Mouse (Mus musculus) heart, postnatal 0 days (tissue): ENCODE results near the gene Ccdc88c. TPM values are rescaled to one million over a fixed set of nuclear protein-coding genes. Genes with fewer than 3 reads are reported as not detected.

Source experiments
- ATAC-seq: fragments of 200-750 bp; cut with Nextera tagmentation; 2 replicates; pipeline ENCODE4 v1.8.0; 2017; ENCODE audit warnings: low read depth, moderate number of reproducible peaks, moderate library complexity; ENCODE audit not compliant: insufficient read depth
- DNase-seq: peaks from one replicate; pipeline ENCODE4 v3.0.0-alpha.2; 2016; ENCODE audit warnings: low spot score
- H3K27ac ChIP-seq: fragments of 300-500 bp; sonication (generic); 2 replicates; pipeline ENCODE4 v1.5.1; 2014; ENCODE audit warnings: low read depth, mild to moderate bottlenecking
- H3K27me3 ChIP-seq: fragments of 300-500 bp; sonication (generic); 2 replicates; pipeline ENCODE4 v1.6.1; 2014; ENCODE audit warnings: low read length, mixed read lengths; ENCODE audit not compliant: control insufficient read depth, insufficient read depth
- H3K36me3 ChIP-seq: fragments of 300-500 bp; sonication (generic); replicated peaks from 2 replicates; pipeline ENCODE4 v1.6.1; 2014; ENCODE audit warnings: low read length, mixed read lengths; ENCODE audit not compliant: control insufficient read depth, insufficient read depth
- H3K4me1 ChIP-seq: fragments of 300-500 bp; sonication (generic); 2 replicates; pipeline ENCODE4 v1.6.1; 2014; ENCODE audit warnings: antibody characterized with exemption; ENCODE audit not compliant: control insufficient read depth, insufficient read depth
- H3K4me2 ChIP-seq: fragments of 300-500 bp; sonication (generic); 2 replicates; pipeline ENCODE4 v1.6.1; 2014; ENCODE audit warnings: low read depth, mild to moderate bottlenecking, low read length, moderate library complexity
- H3K4me3 ChIP-seq: fragments of 300-500 bp; sonication (generic); 2 replicates; pipeline ENCODE4 v1.5.1; 2014; ENCODE audit warnings: low read depth, low read length
- H3K9ac ChIP-seq: fragments of 300-500 bp; sonication (generic); replicated peaks from 2 replicates; pipeline ENCODE4 v1.6.1; 2014; ENCODE audit warnings: low read depth, low read length, mixed read lengths
- H3K9me3 ChIP-seq: fragments of 300-500 bp; sonication (generic); replicated peaks from 2 replicates; pipeline ENCODE4 v1.6.1; 2016; ENCODE audit warnings: low read length; ENCODE audit not compliant: control insufficient read depth
- CTCF ChIP-seq: IDR thresholded peaks from 2 replicates; pipeline ENCODE4 v1.5.1; 2016; ENCODE audit warnings: antibody characterized with exemption, control low read depth, low read depth
- EP300 ChIP-seq: IDR thresholded peaks from 2 replicates; pipeline ENCODE4 v1.6.1; 2016; ENCODE audit warnings: antibody characterized with exemption, low read depth
- WGBS: fragments of 180-500 bp; shearing (Covaris S2); extraction: QIAGEN DNeasy Blood & Tissue Kit; methylation state at CpG from one replicate; pipeline ENCODE4 v1.1.7; 2014; 5-methylcytosine and 5-hydroxymethylcytosine counted together
- polyA plus RNA-seq: library from polyadenylated mRNA; unstranded; fragments of >200 nt; fragmentation: Nextera tagmentation; extraction: Ambion mirVana; gene quantifications from 2 replicates; pipeline ENCODE4 v1.2.1, GENCODE M21; 2015
- total RNA-seq: library from RNA; depleted of rRNA; stranded (reverse); fragments of >200 nt; gene quantifications from 2 replicates; pipeline ENCODE4 v1.2.3, GENCODE M21; 2014; ENCODE audit warnings: low replicate concordance

Ccdc88c gene
- total and polyA plus RNA-seq, 2 experiments from 2014 or later, result 1.6 to 4.7 TPM

DNA sequence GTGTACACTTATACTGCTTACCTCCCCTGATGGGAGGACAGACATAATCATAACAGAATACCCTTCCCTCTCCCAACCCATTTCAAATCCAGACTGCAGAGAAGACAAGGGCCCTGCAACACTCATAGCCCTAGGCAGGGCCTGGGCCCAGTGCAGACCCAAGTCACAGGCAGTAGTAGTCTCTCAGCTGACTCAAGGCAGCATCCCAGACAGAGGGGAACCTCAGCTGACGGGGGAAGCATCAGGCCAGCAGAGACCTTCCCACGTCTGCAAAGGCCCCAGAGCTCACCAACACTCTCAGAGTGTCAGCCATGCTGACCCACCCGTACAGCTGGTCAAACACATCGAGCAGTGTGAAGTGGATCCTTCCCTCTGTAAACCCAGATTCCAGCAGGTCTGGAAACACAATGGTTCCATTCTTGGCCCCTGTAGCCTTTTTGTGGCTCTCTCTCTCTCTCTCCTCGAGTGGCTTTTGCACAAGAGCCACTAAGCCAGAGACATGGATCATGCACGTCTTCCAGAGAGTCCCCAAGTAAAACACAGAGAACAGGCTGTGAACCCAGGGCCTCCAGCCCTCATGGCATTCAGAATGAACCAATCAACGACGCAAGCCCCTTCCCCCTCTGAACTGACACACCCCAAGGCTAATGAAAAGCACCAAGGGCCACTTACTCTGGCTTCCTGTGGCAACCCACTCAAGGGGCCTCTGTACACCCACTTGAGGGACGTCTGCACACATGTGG is 7.2 kb downstream of the Ccdc88c start:
- Histone ChIP-seq H3K4me3 (no peak overlapping the region), H3K9me3 (no peaks in the 10 kb centered on the region), H3K36me3 (no peaks in the 10 kb centered on the region), H3K27ac (no peak overlapping the region), H3K9ac (no peak overlapping the region), H3K27me3 (peaks cover 19% of the 10 kb centered on the region), H3K4me1 (peaks cover 6% of the 10 kb centered on the region), H3K4me2 (no peak overlapping the region)
- ATAC-seq (no peak), DNase-seq (no peak)
- no peak for TF ChIP-seq EP300
- TF ChIP-seq CTCF, result no peak
- WGBS, result 79% methylated on average over 9 of the region's 9 CpGs

- ATAC-seq (no peak), DNase-seq (no peak)
- Histone ChIP-seq H3K27me3 (peaks cover 6% of the 10 kb centered on the region), H3K27ac (no peak overlapping the region), H3K9me3 (no peaks in the 10 kb centered on the region), H3K4me2 (no peak overlapping the region), H3K9ac (no peak overlapping the region), H3K4me3 (no peak overlapping the region), H3K36me3 (no peaks in the 10 kb centered on the region), H3K4me1 (peaks cover 6% of the 10 kb centered on the region)
- 81% methylated on average over 15 of the region's 15 CpGs for WGBS
- TF ChIP-seq EP300, result no peak
Observed at GRCm38 (mm10) chr12:101020210-101021015, 8.4 kb downstream of the Ccdc88c start.

DNA sequence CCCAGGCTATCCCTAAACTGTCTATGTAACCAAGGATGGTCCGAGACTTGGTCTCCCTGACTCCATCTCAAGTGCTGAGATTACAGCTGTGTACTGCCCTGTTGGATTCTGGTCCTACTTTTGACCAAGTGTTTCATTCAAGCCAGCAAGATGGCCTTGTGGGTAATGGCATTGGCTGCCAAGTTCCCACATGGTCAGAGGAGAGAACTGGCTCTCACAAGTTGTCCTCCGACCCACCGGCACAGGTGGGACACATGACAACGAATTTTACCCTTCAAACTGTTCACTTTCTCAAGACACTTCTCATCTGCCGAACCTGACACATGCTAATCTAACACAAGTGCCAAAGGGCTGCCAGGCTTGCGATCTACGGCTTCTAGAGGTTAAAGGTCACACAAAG is 9.4 kb downstream of the Ccdc88c start:
- Histone ChIP-seq H3K4me1 (peaks cover 6% of the 10 kb centered on the region), H3K9ac (no peak overlapping the region), H3K9me3 (no peaks in the 10 kb centered on the region), H3K27ac (no peak overlapping the region), H3K27me3 (0 out of 2 replicates have a peak, but pooled peaks cover 4% of the 10 kb centered on the region), H3K36me3 (no peaks in the 10 kb centered on the region), H3K4me2 (no peak overlapping the region), H3K4me3 (no peak overlapping the region)
- ATAC-seq, result no peak
- DNase-seq, result no peak
- TF ChIP-seq CTCF (no peak), EP300 (no peak)
- 88% methylated on average over 7 of the region's 7 CpGs for WGBS

GRCm38 (mm10) chr12:101019031-101019430 is 9.8 kb downstream of the Ccdc88c start:
- DNase-seq (no peak), ATAC-seq (no peak)
- TF ChIP-seq EP300 (no peak), CTCF (no peak)
- H3K36me3 ChIP-seq, result no peaks in the 10 kb centered on the region
- 82% methylated on average over 5 of the region's 5 CpGs for WGBS
- no peak overlapping the region for H3K9ac ChIP-seq
- H3K4me2 ChIP-seq, result no peak overlapping the region
- no peak overlapping the region for H3K27ac ChIP-seq
- H3K27me3 ChIP-seq, result 0 out of 2 replicates have a peak, but pooled peaks cover 4% of the 10 kb centered on the region
- peaks cover 6% of the 10 kb centered on the region for H3K4me1 ChIP-seq
- H3K4me3 ChIP-seq, result no peak overlapping the region
- H3K9me3 ChIP-seq, result no peaks in the 10 kb centered on the region

- ATAC-seq, result peak; percentile 76
- TF ChIP-seq EP300, result no peak
- 0 out of 2 replicates have a peak, but pooled peaks have one; percentile 2 for TF ChIP-seq CTCF
- peak overlapping the region; percentile 28; the same call in 1 of the 2 replicates for H3K27ac ChIP-seq
- no peaks in the 10 kb centered on the region for H3K27me3 ChIP-seq
- no peaks in the 10 kb centered on the region for H3K36me3 ChIP-seq
- 22% methylated on average over 6 of the region's 6 CpGs for WGBS
- H3K4me1 ChIP-seq, result peaks cover 6% of the 10 kb centered on the region
- H3K9me3 ChIP-seq, result no peaks in the 10 kb centered on the region
- DNase-seq, result peak; percentile 34
- no peak overlapping the region for H3K4me3 ChIP-seq
- no peak overlapping the region for H3K9ac ChIP-seq
- H3K4me2 ChIP-seq, result peak overlapping the region; percentile 14; the same call in 1 of the 2 replicates
Observed at GRCm38 (mm10) chr12:101017971-101018371, 10.9 kb downstream of the Ccdc88c start.
